Mouse (Mus musculus): Measurements from ENCODE around the gene Fam171b. TPM values are rescaled to one million over a fixed set of nuclear protein-coding genes. Genes with fewer than 3 reads are reported as not detected.

The Fam171b gene
- polyA plus RNA-seq, 1 experiment = not detected

DNA sequence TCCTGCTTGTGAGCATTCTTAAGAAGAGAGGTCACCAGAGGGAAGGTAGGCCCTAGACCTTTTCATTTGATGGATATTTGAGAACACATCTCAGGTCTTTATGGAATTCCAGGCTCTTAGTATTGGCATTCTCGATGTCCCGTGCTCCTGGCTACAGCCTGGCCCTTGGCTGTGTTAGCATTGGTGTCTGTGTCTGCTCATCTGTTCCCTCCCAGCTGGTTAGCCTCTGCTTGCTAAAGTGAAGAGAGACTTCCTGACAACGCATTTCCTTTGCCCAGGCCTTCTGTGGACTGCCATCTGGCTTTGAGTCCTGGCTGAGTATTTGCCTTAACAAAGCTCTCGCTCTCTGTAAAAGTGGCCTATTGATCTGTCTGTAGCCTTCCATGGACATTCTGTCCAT, 20.5 kb downstream of the Fam171b start:
- TF ChIP-seq GATA1 (IDR thresholded peaks at IDR 0.05; ENCODE audit: low read length) = no peak

DNA sequence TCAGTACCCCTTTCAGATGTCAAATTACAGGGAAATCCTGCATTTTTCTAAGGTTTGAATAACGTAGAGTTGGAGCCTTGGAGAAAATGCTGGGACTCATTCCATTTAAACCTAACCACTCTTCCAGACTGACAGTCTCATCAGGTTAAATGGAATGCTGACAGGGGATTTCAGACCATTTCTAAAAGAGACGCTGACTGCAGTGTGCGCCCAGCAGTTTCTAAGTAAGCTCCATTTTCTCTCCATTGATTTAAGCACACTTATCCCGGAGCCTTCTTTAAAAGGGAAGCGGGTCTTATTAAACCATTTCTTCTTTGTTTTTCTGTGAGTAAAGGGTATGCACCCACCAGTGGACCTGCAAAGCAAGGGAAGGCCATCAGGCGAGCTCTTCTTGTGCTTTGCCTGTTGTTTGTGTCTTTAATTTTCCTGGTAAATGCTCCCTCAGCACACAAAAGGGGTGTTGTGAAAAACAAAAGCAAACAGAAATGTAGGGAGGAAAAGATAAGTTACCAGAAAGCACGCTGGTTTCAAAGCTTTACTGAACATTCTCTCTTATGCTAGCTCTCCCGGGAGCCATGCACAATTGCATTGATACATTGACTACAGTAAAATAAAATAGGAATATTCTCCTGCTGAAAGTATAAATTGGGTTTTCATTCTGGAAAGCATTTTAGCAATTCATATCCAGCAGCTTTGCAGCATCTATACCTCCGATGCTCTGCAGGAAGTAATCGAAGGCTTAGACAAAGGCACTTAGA, 23.1 kb downstream of the Fam171b start:
- TF ChIP-seq GATA1 (IDR thresholded peaks at IDR 0.05; ENCODE audit: low read length) = no peak

DNA sequence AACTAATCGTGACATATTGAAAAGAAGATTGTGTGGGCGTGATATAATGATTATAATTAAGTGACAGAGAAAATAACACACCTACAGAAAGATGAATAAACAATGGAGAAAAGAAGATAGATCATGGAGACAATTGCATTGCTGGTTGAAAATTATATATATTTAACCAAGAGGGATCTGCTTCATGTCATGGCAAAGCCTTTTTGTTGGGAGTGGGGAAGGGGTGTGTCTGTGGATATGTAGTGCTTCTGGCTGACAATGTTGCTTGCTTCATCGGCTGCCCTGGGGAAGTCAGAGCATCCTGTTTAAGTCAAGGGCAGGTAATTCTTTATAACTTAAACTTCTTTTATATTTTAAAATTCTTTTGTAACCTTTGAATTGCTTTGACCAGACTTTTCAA, 36.1 kb downstream of the Fam171b start:
- no peak for TF ChIP-seq GATA1 (IDR thresholded peaks at IDR 0.05; ENCODE audit: low read length)

DNA sequence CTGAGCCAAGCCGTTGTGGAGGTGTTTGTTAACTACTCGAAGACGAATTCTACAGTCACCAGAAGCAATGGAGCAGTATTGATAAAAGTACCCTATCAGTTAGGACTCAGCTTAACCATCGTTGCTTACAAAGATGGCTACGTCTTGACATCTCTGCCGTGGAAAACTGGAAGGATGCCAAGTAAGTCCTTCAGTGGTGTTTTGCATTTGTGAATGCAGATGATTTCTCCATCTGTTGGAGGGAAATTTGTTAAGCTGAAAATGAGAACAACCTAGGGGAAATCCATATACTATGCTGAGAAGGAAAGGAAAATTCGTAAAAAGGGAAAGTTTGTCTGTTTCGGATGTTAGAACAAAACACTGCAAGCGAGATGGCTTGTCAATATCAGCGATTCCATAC, 41.0 kb downstream of the Fam171b start:
- TF ChIP-seq GATA1 (IDR thresholded peaks at IDR 0.05; ENCODE audit: low read length) = no peak

DNA sequence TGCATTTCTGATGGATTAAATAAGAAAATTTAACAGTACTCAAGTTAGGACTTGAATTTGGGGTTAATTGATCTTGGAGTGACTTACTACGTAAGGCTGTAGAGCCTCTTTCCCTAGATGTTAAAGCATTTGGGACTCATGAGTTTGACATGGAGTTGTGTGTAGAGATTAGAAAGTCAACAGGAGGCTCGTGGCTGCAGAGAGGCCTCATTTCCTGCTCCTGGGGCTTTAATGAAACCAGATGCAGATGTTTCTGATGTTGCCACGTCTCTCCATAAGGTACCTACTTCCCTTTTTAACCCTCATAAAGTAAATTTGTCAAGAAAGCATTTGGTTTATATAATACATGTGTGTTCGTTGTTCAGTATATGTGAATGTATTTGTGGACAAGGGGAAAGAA, 43.8 kb downstream of the Fam171b start:
- TF ChIP-seq GATA1 (IDR thresholded peaks at IDR 0.05; ENCODE audit: low read length) = no peak

DNA sequence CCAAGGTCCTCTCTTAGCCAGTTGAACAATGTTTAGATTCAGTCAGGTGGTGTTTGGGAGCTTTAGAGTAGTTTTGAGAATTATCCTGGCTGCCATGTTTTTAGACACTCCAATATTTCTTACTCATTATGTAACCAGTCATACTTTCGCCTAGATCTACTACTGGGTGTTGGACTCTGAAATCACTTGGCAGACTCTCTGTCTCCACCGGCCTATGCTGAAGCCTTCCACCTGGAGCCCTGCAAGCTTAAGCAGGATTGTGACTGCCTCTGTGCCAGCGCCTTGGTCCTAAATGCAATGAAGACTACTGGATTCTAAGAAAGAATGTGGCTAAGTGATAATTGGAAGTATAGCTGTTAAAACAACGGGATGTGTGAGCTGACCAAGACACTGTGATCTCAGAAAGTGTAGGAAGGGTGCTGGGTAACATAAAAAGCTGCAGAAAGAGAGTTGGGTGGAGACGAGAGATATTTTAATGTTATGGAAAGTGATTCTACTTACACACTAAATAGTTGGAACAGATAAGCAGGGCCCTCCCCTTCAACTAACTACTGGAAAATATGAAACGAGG, 71.5 kb downstream of the Fam171b start:
- no peak for TF ChIP-seq GATA1 (IDR thresholded peaks at IDR 0.05; ENCODE audit: low read length)

DNA sequence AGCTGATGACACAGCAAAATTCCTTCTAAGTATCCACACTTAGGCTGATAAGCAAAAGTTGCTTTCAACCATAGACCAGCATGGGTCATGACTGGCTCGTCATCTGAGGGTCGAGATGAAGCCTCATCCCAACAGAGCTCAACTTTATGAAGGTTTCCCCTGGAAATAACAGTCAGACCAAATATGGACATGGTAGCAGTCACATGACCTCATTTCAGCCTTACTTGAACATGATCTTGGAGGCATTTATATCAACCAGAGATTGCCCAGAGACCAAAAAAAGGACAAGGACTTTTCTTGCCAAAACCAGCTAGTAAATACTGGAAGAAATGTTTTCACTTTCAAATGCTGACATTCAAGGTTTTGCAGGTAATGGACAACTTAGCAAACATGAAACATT, 81.3 kb downstream of the Fam171b start:
- TF ChIP-seq GATA1 (IDR thresholded peaks at IDR 0.05; ENCODE audit: low read length) = no peak

DNA sequence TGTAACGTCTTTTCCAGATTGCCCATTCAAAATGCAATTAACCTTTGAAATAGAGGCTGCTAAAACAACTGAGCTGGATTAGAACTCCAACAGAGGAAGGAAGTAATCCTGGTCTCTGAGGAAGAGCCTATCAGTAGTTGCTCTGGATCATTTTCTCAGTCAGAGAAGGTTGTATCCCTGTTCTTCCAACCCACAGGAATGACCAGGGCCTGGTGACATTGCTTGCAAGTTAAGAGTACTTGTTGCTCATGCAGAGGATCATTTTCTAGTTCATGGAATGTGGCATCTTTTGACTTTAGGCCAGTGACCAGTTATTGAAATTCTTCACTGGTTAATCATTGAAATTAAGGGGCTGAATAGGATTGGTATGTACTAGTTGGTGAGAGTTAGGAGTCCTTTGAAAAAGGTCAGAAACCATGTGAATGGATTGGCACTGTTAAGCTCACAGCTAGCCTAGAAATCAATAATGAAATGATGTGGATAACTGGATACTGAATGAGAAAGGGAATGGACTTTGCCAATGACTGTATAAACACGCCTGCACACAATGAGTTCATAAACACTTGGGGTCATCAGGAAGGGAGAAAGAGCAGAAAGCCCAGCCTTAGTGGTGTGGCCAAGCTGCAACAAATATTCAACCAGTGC, 89.6 kb downstream of the Fam171b start:
- no peak for TF ChIP-seq GATA1 (IDR thresholded peaks at IDR 0.05; ENCODE audit: low read length)

DNA sequence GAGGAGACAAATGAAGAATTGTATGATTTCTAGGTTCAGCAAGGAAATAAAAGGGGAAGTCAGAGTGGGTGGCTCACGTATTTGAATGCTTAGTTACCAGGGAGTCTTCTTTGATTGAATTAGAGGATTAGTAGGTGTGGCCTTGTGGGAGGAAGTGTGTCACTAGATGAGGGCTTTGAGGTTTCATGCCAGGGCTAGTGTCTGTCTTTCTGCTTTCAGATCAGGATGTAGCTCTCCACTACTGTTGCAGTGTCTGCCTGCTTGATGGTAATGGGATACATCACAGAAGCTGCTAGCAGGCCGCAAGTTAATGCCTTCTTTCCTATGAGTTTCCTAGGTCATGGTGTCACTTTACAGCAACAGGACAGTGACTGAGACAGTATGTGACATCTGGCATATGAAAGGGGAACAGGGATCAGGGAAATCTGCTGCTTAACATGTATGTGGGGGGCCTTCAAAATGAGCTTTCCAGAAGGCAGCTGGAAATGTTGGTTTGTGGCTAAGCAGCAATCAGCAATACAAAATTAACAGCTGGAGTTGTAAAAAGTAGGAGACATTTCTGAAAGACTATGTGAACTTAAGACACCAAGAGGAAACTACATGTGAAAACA, 117.1 kb downstream of the Fam171b start:
- TF ChIP-seq GATA1 (IDR thresholded peaks at IDR 0.05; ENCODE audit: low read length) = no peak

Other genes with a start within 250 kb of the Fam171b start
- gene Zc3h15, start 168.2 kb upstream of the Fam171b start, polyA plus RNA-seq (2012) = 474 and 888 TPM in 2 replicates
- 15.5 and 18.9 TPM in 2 replicates for gene Itgav, start 88.2 kb upstream of the Fam171b start, polyA plus RNA-seq (2012)
- gene Zswim2, start 128.6 kb downstream of the Fam171b start, polyA plus RNA-seq (2012) = not detected in 2 replicates
- gene Gm13698, start 143.1 kb downstream of the Fam171b start, polyA plus RNA-seq (2012) = not detected in 2 replicates
- not detected in 2 replicates for gene Gm13693, start 148.9 kb downstream of the Fam171b start, polyA plus RNA-seq (2012)
- gene Gm13695, start 154.7 kb downstream of the Fam171b start, polyA plus RNA-seq (2012) = not detected in 2 replicates
- gene Gm13696, start 160.5 kb downstream of the Fam171b start, polyA plus RNA-seq (2012) = not detected in 2 replicates
- gene Gm13694, start 166.3 kb downstream of the Fam171b start, polyA plus RNA-seq (2012) = not detected in 2 replicates
- not detected in 2 replicates for gene Gm13697, start 172.1 kb downstream of the Fam171b start, polyA plus RNA-seq (2012)
- gene Gm13691, start 177.9 kb downstream of the Fam171b start, polyA plus RNA-seq (2012) = not detected in 2 replicates

Measured in G1E-ER4 (cell line).